Mouse (Mus musculus) lung, adult 18-20 months (tissue): ENCODE results near the gene Atp1b3.
"Not testable (repeated sequence)": the region's sequence is repeated elsewhere in the genome, so short reads cannot be mapped to it uniquely, and the experiment has no call there.

Experiments
- DNase-seq, 2 experiments: peaks; one replicate each; pipeline ENCODE4 v3.0.0; 2022; ENCODE audit warnings: mixed read lengths in 2 of 2

The Atp1b3 gene

GRCm38 (mm10) chr9:96364141-96364838 is at the start of gene Atp1b3:
Gene Atp1b3, minus strand, starts transcription at chr9:96364442.
- peak; percentile 98 for DNase-seq

- DNase-seq, result no peak
Observed at GRCm38 (mm10) chr9:96412821-96413405, 48.7 kb upstream of the Atp1b3 start.

- DNase-seq, result peak; percentile 83
Observed at GRCm38 (mm10) chr9:96404312-96404711, 40.1 kb upstream of the Atp1b3 start.

DNA sequence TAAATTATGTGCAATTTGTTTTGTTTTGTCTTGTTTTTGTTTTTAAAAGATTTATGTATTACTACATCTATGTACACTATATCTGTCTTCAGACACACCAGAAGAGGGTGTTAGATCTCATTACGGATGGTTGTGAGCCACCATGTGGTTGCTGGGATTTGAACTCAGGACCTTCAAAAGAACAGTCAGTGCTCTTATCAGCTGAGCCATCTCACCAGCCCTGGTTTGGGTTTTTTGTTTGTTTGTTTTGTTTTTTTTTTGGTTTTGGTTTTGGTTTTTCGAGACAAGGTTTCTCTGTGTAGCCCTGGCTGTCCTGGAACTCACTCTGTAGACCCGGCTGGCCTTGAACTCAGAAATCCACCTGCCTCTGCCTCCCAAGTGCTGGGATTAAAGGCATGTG is 35.7 kb upstream of the Atp1b3 start:
- DNase-seq, result not testable (repeated sequence)

GRCm38 (mm10) chr9:96399425-96399878 is 35.2 kb upstream of the Atp1b3 start:
- peak in 1 of 2 experiments; percentile 41 for DNase-seq

DNA sequence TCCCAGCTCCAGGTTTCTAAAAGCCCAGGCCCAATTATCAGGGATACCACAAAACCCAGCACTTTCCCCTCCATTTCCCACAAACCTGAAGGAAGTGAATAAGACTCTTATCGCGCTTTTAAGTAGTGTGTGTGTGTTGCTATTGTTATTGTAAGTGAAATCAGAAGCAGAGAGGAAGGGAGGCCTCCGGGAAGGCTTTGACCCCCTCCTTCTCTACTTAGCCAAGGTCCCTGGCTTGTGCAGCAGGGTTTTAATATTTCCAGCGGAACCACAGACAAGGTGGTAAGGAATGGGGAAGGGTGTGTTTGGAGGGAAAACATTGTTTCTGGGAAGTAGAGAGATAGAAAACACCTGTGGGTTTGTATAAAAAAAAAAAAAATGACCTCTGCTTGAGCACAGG is 34.4 kb upstream of the Atp1b3 start:
- DNase-seq, result no peak

- DNase-seq, result no peak
Observed at GRCm38 (mm10) chr9:96398165-96398564, 33.9 kb upstream of the Atp1b3 start.

GRCm38 (mm10) chr9:96394910-96395690 is 30.9 kb upstream of the Atp1b3 start:
- DNase-seq, result no peak

- DNase-seq, result no peak
Observed at GRCm38 (mm10) chr9:96393731-96394235, 29.5 kb upstream of the Atp1b3 start.

- DNase-seq, result peak in 1 of 2 experiments; percentile 28
Observed at GRCm38 (mm10) chr9:96393112-96393511, 28.9 kb upstream of the Atp1b3 start.

- no peak for DNase-seq
Observed at GRCm38 (mm10) chr9:96391921-96392320, 27.7 kb upstream of the Atp1b3 start.

DNA sequence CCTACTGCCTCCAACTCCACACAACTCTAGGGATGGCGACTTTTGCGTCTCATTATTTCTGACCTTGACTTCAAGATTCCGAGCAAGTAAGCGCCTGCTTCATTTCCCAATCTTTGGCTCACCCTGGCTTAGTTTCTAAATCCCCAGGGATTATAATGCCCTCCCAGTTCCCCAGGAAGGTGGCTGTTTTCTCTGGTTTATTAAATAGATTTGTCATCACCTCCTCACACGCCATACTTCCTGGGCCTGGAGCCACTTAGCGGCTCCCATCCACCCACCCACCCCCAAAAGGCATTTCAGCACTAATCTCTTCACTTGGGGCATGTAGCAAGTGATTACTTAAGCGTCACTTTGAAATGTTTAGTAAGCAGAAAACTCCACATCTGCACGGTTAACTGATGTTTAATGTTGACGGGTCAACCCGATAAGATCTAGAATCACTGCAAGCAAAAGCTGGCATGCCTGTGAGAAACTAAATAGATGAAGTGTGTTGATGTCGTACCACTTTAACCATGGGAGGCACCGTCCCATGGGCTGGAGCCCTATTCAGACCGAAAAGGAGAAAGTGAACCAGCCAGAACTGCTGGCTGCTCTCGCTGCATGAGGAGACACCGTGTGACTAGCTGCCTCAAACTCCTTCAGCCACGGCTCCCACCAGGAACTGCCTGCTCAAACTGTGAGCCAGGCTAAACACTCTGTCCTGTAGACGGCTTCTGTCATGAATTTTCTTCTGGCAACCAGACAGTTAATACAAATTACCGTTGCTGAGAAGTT is 19.7 kb upstream of the Atp1b3 start:
- DNase-seq, result no peak

DNA sequence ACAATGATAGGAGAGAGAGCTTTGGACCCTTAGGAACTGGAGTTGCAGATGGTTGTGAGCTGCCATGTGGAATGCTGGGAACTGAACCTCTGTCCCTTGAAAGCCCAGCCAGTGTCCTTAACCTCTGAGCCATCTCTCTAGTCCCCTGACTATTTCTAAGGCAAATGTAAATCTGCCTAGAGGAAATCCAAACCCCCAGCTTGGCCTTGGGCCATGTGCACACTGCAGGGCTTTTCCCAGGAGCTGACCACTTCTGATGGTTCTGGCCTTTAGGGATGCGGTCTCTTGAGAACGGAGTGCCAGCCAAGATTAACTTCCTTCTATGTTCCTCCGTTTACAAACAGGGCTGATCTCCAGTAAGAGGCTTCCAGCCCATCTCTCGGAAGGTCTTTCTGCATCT is 18.5 kb upstream of the Atp1b3 start:
- DNase-seq, result no peak

DNA sequence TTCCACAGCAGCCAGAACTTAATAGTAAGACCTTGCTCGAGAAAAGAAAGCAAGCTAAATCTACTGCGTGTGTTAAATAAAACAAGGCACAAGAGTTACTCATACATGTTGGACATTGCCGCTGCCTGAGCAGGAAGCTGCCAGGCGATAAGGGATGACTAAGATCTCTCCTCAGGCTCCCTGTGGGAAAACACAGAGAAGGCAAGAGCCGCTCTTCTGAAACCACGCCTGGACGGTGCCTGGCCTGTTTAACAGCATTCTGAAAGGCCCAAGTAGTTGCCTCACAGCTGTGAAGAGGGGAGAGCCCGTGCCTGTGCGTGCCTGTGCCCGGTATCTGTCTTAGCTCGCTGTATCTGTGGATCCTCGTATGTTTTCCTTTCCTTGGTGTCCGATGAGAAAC is 17.2 kb upstream of the Atp1b3 start:
- DNase-seq, result peak; percentile 85 to 89

DNA sequence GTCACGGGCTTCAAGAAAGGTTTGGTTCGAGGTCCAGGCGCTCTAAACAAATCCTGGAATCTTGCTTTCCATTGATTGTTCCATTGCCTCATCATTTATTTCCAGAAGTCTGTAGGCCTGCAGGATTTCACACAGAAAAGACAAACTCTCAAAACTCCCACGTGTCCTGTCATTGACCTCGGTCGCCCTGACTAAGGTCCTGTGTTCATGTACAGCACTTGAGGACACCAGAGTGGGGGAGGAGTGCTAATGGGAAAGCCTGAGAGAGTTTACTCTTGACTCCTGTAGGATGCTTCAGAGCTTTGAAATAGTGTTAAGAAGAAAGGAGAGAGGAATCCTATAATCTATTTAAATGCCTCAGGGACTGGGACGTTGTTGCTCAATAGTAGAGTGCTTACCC is 15.3 kb upstream of the Atp1b3 start:
- peak; percentile 56 to 68 for DNase-seq

DNA sequence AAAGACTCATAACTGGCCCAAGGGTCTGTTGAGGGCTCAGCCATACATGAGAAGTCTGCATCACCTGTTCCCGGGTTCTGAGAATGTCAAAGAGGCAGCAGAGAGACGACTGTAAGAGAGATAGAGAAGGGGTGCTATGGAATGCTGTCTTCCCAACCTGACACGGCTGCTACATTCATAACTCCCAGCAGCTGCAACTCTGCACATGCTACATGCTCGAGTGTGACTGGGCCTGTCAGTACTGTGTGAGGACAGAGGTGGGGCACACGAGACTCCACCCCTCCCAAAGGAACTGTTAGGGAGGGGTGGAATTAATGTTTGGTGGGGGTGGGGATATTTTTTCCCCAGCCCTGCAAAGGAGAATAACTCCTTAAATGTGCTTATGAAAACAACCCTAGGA is 14.5 kb upstream of the Atp1b3 start:
- DNase-seq, result no peak

GRCm38 (mm10) chr9:96377096-96377495 is 12.9 kb upstream of the Atp1b3 start:
- DNase-seq, result no peak

GRCm38 (mm10) chr9:96375819-96376218 is 11.6 kb upstream of the Atp1b3 start:
- peak in 1 of 2 experiments; percentile 56 for DNase-seq

- no peak for DNase-seq
Observed at GRCm38 (mm10) chr9:96371075-96371474, 6.8 kb upstream of the Atp1b3 start.

GRCm38 (mm10) chr9:96369654-96370384 is 5.6 kb upstream of the Atp1b3 start:
- DNase-seq, result no peak

DNA sequence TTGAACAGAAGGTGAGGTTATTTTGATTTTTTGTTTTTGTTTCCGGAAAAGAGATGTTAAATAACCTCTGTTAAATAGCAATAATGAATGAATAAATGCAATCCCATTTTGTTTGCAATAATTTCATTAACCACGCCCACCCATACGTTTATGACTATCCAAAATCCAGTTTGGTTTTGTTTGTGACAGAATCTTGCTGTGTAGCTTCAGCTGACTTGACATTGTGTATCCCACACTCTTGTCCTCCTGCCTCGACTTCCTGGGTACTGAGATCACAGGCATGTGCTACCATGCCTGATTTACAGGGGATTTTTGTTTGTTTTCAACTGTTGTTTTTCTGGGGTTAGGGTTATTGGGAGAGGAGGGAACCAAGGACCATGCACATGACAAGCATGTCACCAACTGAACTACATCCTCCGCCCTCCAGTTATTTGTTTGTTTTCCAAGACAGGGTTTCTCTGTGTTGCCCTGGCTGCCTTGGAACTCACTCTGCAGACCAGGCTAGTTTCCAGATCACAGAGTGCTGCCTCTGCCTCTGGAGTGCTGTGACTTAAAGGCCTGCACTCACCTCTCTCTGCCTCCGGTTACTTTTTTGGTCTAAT is 1.1 kb upstream of the Atp1b3 start:
- no peak for DNase-seq
